Mouse (Mus musculus) liver, adult 2 months (tissue): ENCODE measurements at regions not wholly inside any gene's neighbourhood (a gene's known extent, or its start where the extent isn't known, plus 50 kb on each side); places are given as distances from the start of the nearest gene placed in this dataset.
A peak's percentile ranks its signal among the peaks of the same experiment; 100 is the strongest.

Experiments
- CTCF ChIP-seq: fragments of 200-500 bp; IDR thresholded peaks from 2 replicates; pipeline ENCODE4 v1.5.1; 2011; ENCODE audit warnings: low read depth, low read length, control low read depth
- POLR2A ChIP-seq: fragments of 200-500 bp; IDR thresholded peaks from 2 replicates; pipeline ENCODE4 v1.6.1; 2011; ENCODE audit warnings: low read length, control low read depth; ENCODE audit not compliant: insufficient read depth; ENCODE audit errors: extremely low read depth

DNA sequence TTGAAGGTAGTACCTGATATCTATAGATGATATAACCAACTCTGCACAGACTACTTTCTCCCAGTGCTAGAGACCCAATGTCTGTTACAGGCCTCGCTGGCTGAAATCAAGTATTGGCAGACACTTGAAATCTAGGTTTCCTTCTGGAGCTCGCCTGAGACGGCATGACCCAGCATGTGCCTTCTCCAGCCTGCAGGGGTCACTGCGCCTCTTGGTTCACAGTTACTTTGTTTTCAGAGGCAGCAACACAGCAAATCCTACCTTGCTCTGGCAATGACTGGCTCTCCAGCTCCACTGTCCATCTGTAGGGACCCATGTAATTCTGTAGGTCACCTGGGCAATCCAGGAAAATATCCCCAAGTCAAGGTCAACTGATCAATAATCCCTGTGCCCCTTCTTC lies 111.6 kb upstream of the Ppp2r2d start:
- TF ChIP-seq POLR2A (no peak), CTCF (peak; percentile 73)
